Mouse (Mus musculus): Measurements from ENCODE around the gene Nup188.

Gene Nup188

GRCm38 (mm10) chr2:30250166-30251128, 35.8 kb upstream of the Nup188 start:
- TF ChIP-seq GATA4 (IDR thresholded peaks at IDR 0.05; ENCODE audit: insufficient replicate concordance, low read length), result no peak

GRCm38 (mm10) chr2:30251417-30252104, 34.6 kb upstream of the Nup188 start:
- TF ChIP-seq GATA4 (IDR thresholded peaks at IDR 0.05; ENCODE audit: insufficient replicate concordance, low read length), result no peak

GRCm38 (mm10) chr2:30252521-30252920, 33.7 kb upstream of the Nup188 start:
- no peak for TF ChIP-seq GATA4 (IDR thresholded peaks at IDR 0.05; ENCODE audit: insufficient replicate concordance, low read length)

GRCm38 (mm10) chr2:30253809-30254208, 32.4 kb upstream of the Nup188 start:
- no peak for TF ChIP-seq GATA4 (IDR thresholded peaks at IDR 0.05; ENCODE audit: insufficient replicate concordance, low read length)

- TF ChIP-seq GATA4 (IDR thresholded peaks at IDR 0.05; ENCODE audit: insufficient replicate concordance, low read length), result no peak
Observed at GRCm38 (mm10) chr2:30255631-30256395, 30.4 kb upstream of the Nup188 start.

- TF ChIP-seq GATA4 (IDR thresholded peaks at IDR 0.05; ENCODE audit: insufficient replicate concordance, low read length), result no peak
Observed at GRCm38 (mm10) chr2:30256616-30257350, 29.4 kb upstream of the Nup188 start.

GRCm38 (mm10) chr2:30257699-30258460, 28.3 kb upstream of the Nup188 start:
- TF ChIP-seq GATA4 (IDR thresholded peaks at IDR 0.05; ENCODE audit: insufficient replicate concordance, low read length), result no peak

GRCm38 (mm10) chr2:30258600-30258999, 27.6 kb upstream of the Nup188 start:
- TF ChIP-seq GATA4 (IDR thresholded peaks at IDR 0.05; ENCODE audit: insufficient replicate concordance, low read length), result no peak

GRCm38 (mm10) chr2:30259131-30260064, 26.8 kb upstream of the Nup188 start:
- TF ChIP-seq GATA4 (IDR thresholded peaks at IDR 0.05; ENCODE audit: insufficient replicate concordance, low read length), result no peak

- TF ChIP-seq GATA4 (IDR thresholded peaks at IDR 0.05; ENCODE audit: insufficient replicate concordance, low read length), result no peak
Observed at GRCm38 (mm10) chr2:30261064-30261736, 25.0 kb upstream of the Nup188 start.

- no peak for TF ChIP-seq GATA4 (IDR thresholded peaks at IDR 0.05; ENCODE audit: insufficient replicate concordance, low read length)
Observed at GRCm38 (mm10) chr2:30261921-30262839, 24.0 kb upstream of the Nup188 start.
